Mouse (Mus musculus) heart, postnatal 0 days (tissue): ENCODE data around the gene Ptgdr2.

Experiments used
- CTCF ChIP-seq: IDR thresholded peaks from 2 replicates; pipeline ENCODE4 v1.5.1; 2016; ENCODE audit warnings: antibody characterized with exemption, control low read depth, low read depth
- EP300 ChIP-seq: IDR thresholded peaks from 2 replicates; pipeline ENCODE4 v1.6.1; 2016; ENCODE audit warnings: antibody characterized with exemption, low read depth

- TF ChIP-seq CTCF, result no peak
- no peak for TF ChIP-seq EP300
Observed at GRCm38 (mm10) chr19:10974238-10974865, 37.4 kb downstream of the Ptgdr2 start, which contains the start of gene Ms4a10.
